Mouse (Mus musculus) common myeloid progenitor, adult 5-6 weeks (primary cell): ENCODE data around the gene Cbr4. TPM values are rescaled to one million over a fixed set of nuclear protein-coding genes. Genes with fewer than 3 reads are reported as not detected.

Experiments
- ATAC-seq: replicated peaks from 2 replicates; pipeline ENCODE4 v1.8.0; 2016; ENCODE audit warnings: low read depth, mild to moderate bottlenecking, moderate TSS enrichment, inconsistent platforms; ENCODE audit not compliant: poor library complexity, severe bottlenecking
- total RNA-seq: library from RNA; stranded (forward); fragments of 200-1000, 187-1606 nt; gene quantifications from 2 replicates; pipeline ENCODE4 v1.2.3, GENCODE M21; 2017

Gene Cbr4
- total RNA-seq = 30.8 and 47.0 TPM in 2 replicates

- peak; percentile 99 for ATAC-seq
Measured at GRCm38 (mm10) chr8:61487597-61488156, at the start of gene Cbr4. Cbr4 (plus strand) TSS chr8:61487734.

- ATAC-seq = no peak
Measured at GRCm38 (mm10) chr8:61442988-61443387, 44.5 kb upstream of the Cbr4 start.

GRCm38 (mm10) chr8:61444358-61444757 lies 43.2 kb upstream of the Cbr4 start:
- no peak for ATAC-seq

DNA sequence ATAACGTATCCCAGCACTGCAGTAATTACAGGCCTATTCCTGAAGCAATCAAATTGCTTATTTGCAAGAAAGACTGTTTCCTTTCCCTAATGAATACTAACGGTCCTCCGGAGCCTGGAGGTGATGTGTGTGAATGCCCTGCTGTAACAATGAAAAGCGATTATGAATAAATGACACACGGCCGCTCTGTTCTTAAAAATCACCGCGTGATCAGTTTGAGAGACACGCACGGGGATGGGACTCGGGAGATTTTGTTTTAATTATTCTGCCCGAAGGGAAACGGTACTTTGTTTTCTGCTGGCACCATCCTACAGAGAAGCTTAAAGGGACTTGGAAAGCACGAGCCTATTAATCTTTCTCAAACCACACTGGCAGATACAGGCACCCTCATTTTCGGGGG lies 41.2 kb upstream of the Cbr4 start:
- no peak for ATAC-seq

DNA sequence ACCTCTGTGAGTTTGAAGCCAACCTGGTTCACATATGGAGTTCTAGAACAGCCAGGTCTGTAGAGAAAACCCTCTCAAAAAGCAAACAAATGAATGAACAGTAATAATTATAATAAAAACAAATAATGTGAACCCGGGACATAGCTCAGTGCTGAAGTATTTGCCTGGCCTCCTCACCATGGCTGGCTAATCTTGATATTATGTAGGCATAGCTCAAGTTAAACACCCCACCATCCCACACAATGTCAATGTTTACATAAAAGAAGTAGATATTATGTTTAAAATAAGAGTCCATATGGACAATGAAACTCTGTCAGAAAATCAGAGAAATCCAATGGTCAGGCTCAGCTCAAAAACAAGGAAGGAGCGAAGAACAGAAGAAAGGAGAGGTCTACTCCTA lies 39.4 kb upstream of the Cbr4 start:
- ATAC-seq = no peak

DNA sequence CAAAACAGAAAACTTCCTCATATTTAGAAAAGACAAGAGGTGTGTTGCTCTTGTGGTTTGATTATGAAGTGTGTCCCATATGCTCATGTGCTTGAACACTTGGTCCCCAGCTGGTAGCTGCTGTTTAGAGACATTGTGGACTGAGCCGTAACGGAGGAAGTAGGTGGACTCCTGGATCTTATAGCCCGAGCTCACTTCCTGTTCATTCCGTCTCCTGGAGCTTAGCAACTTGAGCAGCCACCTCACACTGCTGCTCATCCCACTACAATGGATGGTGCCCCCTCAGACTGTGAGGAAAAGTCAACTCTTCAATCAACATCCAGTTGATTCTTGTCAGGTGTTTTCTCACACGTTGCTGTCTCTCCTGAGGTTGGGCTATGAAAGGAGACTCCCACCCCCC lies 38.7 kb upstream of the Cbr4 start:
- ATAC-seq = no peak

DNA sequence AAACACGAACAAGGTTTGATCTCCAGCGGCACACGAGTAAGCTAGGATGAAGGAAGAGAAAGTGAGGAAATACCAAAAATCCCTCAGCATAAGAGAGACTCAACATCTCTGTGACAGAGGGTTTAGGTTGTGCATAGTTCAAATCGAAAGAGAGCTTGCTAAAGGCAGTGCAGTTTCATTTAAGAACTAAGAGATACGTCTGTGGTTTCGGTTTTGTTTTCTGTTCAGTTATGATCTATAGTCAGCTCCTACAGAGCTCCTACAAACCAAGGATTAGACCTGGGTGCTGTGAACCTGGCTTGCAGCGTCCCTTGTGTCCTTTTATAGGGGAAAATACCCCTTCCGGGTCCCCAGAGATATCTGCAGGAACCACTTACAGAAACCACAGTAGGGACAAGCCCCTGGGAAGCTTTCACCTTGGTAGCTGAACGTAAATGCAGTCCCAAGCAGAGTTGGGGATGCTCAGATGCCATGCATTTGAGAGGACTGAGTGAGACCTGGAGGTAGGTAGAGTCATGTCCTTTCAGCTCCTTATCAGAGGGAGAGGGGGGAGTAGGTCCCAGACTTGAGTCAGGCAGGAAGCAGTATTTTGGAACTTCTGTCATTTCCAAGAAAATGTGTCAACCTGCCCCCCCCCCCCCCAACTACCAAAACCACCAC lies 36.5 kb upstream of the Cbr4 start:
- peak; percentile 67 for ATAC-seq

DNA sequence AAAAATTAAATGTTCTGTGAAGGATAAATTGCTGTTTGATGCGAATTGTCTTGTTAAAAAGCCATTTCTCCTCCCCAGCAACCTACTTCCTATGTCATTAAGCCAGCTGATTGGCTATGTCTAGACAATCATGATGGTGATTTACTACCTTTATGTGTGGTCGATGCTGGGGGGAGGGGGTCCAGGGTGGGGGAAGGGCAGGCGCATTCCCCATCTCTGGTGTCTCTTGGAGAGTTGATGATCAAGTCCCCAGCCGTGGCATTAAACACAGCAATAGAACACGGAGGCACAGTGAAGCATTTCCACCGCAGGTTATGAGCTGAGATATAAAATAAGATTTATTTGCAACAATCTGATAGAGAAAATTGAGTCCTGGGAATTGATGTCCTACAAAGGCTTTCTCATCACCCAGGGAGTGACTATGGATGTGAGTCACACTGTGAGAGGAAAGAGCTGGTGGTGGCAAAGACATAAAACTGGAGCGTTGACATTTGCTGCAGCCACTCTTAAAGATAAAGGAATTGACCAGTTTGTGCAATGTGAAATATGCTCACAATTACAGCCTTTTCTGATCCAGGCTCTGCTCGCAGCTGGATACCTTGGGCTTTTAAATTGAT lies 35.7 kb upstream of the Cbr4 start:
- no peak for ATAC-seq

GRCm38 (mm10) chr8:61459763-61460162 lies 27.8 kb upstream of the Cbr4 start:
- no peak for ATAC-seq

GRCm38 (mm10) chr8:61462221-61462620 lies 25.3 kb upstream of the Cbr4 start:
- no peak for ATAC-seq

DNA sequence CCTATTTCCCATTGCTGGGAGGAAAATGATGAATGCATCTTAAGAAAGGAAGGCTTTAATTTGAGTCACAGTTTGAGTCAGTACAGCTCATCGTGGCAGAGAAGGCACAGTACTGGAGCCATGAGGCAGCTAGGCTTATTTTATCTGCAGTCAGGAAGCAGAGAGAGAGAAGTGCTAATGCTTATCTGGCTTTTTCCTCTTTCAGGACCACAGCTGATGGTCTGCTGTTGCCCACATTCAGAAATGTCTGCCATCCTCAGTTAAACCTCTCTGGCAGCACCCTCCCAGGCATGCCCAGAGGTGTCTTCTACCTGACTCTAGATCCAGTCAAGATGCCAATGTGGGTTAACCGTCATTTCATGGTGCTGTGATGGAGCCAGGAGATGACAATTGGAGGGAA lies 23.1 kb upstream of the Cbr4 start:
- peak; percentile 72; the same call in 1 of the 2 replicates for ATAC-seq

DNA sequence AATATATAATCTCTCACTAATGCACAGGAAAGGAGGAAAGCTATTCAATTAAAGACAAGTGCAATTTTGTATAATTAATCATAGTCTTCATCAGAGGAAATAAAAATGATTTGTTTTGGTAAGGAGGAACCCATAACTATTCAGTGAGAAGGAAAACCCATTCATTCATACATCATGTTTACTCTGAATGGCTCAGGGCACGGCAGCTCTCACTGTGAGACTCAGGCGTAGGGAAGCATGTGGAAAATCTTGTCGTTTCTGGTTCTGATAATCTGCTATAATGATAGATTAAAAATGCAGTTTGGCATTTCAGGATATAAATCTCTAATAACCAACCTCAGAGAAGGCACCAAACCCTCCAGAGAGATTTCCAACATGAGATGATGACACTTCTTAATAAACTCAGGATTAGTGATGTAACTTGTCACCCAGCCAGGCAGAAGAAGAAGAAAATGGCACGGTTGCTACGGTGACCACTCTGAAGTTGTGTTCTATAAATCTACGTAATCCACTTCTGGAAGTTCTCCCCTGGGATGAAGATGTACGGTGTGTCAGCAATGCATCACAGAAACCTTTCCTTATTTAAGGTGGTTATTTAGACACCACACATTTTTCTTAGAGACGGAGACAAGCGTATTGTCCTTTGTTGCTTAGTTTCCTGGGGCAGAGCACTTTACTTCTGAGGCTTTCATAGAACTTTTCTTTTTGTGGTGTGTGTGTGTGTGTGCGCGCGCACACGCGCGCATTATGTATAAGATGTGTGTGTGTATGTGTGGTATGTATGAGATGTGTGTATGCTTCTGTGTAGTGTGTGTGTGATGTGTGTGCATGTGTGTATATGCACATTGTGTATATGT lies 20.6 kb upstream of the Cbr4 start:
- no peak for ATAC-seq

DNA sequence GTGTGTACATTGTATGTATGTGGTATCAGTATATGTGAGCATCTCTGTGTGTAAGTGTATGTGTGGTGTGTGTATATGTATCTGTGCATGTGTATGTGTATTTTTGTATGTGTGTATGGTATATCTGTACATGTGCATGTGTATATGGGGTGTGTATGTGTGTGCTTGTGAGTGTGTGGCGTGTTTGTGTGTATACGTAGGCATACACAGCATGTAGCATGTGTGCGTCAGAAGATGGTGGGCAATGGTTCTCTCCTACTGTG lies 20.1 kb upstream of the Cbr4 start:
- ATAC-seq = no peak

- no peak for ATAC-seq
Measured at GRCm38 (mm10) chr8:61470213-61470612, 17.3 kb upstream of the Cbr4 start.

DNA sequence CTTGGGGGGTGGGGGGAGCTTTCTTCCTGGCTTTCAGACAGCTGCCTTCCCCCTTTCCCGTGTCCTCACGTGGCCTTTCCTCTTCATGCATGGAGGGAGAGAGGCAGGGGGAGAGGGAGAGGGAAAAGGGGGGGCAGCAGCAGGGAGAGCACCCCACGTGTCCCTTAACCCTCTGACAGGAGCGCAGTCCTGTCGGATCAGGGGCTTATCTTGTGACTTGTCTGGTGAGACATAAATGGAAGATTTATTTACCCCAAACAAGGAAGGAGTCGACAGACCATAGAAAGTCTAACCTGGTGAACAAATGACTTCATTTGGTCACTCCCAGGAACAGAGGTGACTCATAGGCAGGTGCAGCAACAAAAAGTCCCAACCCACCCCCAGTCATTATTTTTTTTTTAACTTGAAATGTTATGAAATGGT lies 12.3 kb upstream of the Cbr4 start:
- no peak for ATAC-seq

GRCm38 (mm10) chr8:61476160-61476559 lies 11.4 kb upstream of the Cbr4 start:
- no peak for ATAC-seq

DNA sequence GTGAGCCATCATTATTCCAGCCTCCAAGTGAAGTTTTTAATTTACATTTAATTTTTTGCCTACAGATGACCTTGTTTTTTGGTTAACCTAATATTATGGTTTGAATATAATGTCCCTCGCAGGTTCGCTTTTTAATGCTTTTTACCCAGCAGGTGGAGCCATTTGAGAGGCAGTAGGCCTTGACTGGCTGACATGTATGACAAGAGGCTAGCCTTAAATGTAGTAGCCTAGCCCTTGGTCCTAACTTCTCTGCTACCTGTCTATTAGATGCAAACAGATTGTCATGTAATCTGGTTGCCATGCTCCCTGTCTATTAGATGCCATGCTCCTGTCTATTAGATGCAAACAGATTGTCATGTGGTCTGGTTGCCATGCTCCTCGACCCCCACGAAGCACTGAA lies 9.4 kb upstream of the Cbr4 start:
- no peak; the same call in 1 of the 2 replicates for ATAC-seq

- ATAC-seq = no peak
Measured at GRCm38 (mm10) chr8:61478793-61479192, 8.7 kb upstream of the Cbr4 start.

DNA sequence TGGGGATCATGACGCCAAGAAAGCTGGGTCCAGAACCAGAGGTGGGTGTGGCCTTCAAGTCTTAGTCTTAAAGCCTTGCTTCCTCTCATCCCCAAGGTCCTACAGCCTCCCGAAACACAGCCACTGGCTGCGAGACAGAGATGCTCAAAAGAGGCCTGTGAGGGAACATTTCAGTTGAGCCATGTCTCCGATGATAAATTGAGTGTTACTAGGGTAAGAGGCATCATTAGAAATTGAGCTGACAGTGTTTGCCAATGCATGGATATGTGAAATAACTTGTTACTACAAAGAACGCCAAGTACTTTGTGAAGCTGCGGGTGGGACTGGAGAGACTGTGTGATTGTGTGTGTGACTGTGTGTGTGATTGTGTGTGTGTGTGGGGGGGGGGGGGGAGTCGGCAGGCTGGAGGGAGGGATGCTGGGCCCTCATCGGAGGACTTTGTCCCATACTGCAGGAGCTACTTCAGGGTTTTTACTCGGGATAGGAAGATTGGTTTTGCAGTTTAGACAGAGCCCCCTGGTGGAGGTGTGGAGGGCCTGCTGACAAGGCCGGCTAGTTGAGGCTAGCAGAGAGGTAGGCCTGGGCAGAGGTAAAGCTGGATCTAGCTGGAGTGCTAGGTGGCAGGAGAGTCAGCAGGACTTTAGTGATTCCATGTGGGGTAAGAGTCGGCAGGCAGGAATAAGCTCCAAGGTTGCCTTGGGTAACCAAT lies 7.9 kb upstream of the Cbr4 start:
- ATAC-seq = peak; percentile 90

DNA sequence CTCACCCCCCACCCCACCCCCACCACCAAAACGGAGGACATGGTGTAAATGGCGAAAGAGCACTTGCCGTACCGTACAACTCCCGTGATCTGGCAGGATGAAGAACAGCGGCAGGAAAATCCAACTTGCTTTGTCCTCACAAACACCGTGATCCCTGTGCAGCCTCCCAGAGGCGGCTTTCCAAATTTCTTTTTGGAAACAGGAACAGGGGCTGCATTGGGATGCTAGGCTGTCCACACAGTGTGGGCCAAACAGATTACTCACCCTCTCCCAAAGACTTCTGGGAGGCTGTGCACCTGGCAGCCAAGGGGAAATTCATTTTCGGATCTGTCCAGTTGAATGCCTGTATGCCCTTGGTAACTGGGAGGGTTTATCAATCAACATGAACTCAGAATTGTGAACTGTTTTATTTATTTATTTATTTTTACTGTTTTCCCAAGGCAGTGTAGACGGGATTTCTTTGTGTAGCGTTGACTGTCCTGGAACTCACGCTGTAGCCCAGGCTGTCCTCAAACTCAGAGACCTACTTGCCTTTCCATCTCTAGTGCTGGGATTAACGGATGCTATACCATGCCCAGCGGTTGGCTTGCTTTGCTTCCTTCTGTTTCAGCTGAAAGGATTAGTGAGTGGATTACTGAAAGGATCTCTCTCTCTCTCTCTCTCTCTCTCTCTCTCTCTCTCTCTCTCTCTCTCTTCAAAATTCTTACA lies 7.1 kb upstream of the Cbr4 start:
- ATAC-seq = no peak
